Mouse (Mus musculus) kidney, postnatal 0 days (tissue): ENCODE data around the gene Rfc1. TPM values are rescaled to one million over a fixed set of nuclear protein-coding genes. Genes with fewer than 3 reads are reported as not detected.
"Not testable (repeated sequence)": the region's sequence is repeated elsewhere in the genome, so short reads cannot be mapped to it uniquely, and the experiment has no call there.

Experiments
- ATAC-seq: fragments of 200-750 bp; cut with Nextera tagmentation; replicated peaks from 2 replicates; pipeline ENCODE4 v1.8.0; 2017; ENCODE audit warnings: low read depth, moderate number of reproducible peaks, moderate TSS enrichment, moderate library complexity; ENCODE audit not compliant: low FRiP score
- DNase-seq: peaks from one replicate; pipeline ENCODE4 v3.0.0-alpha.2; 2016; ENCODE audit warnings: low spot score
- H3K27ac ChIP-seq: fragments of 300-500 bp; sonication (generic); 2 replicates; pipeline ENCODE4 v1.5.1; 2014; ENCODE audit warnings: mild to moderate bottlenecking
- H3K27me3 ChIP-seq: fragments of 300-500 bp; sonication (generic); 2 replicates; pipeline ENCODE4 v1.6.1; 2014; ENCODE audit warnings: low read length, mixed read lengths; ENCODE audit not compliant: insufficient read depth
- H3K36me3 ChIP-seq: fragments of 300-500 bp; sonication (generic); 2 replicates; pipeline ENCODE4 v1.6.1; 2014; ENCODE audit warnings: low read length, mixed read lengths; ENCODE audit not compliant: insufficient read depth
- H3K4me1 ChIP-seq: fragments of 300-500 bp; sonication (generic); replicated peaks from 2 replicates; pipeline ENCODE4 v1.6.1; 2014; ENCODE audit warnings: antibody characterized with exemption, low read length, mixed read lengths; ENCODE audit not compliant: insufficient read depth
- H3K4me2 ChIP-seq: fragments of 300-500 bp; sonication (generic); 2 replicates; pipeline ENCODE4 v1.6.1; 2014; ENCODE audit warnings: mild to moderate bottlenecking, low read length, moderate library complexity, mixed read lengths
- H3K4me3 ChIP-seq: fragments of 300-500 bp; sonication (generic); replicated peaks from 2 replicates; pipeline ENCODE4 v1.5.1; 2014; ENCODE audit warnings: low read depth, low read length
- H3K9ac ChIP-seq: fragments of 300-500 bp; sonication (generic); 2 replicates; pipeline ENCODE4 v1.6.1; 2014; ENCODE audit warnings: low read depth, low read length
- H3K9me3 ChIP-seq: fragments of 300-500 bp; sonication (generic); replicated peaks from 2 replicates; pipeline ENCODE4 v1.6.1; 2016; ENCODE audit warnings: low read length, inconsistent platforms, mixed read lengths
- CTCF ChIP-seq: IDR thresholded peaks from 2 replicates; pipeline ENCODE4 v1.5.1; 2016; ENCODE audit warnings: antibody characterized with exemption, low read depth, mild to moderate bottlenecking, moderate library complexity
- WGBS: fragments of 180-500 bp; shearing (Covaris S2); extraction: QIAGEN DNeasy Blood & Tissue Kit; methylation state at CpG from one replicate; pipeline ENCODE4 v1.1.7; 2014; 5-methylcytosine and 5-hydroxymethylcytosine counted together
- polyA plus RNA-seq: library from polyadenylated mRNA; unstranded; fragments of >200 nt; fragmentation: Nextera tagmentation; extraction: Ambion mirVana; gene quantifications from 2 replicates; pipeline ENCODE4 v1.2.1, GENCODE M21; 2015

Gene Rfc1
- polyA plus RNA-seq, 1 experiment from 2014 or later, result 69.1 TPM

DNA sequence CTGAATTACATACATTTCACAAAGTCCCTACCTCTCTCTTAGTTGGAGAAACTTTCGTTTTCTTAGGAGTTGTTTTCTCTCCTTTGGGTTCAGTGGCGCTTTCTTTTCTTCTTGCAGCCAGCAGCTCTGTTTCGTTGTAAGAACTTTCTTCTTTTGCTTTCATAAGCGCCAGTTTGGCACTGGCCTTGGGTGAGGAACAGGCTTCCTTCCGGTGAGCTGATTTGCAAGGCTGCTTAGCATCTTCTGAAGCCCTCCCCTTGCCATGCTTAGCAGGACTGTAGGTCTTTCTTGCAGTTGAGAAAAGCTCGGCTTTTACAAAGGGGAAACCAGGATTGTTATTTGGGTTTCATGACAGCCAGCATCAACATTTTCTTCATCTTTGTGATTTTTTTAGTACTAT is 41.8 kb downstream of the Rfc1 start:
- Histone ChIP-seq H3K9me3 (no peaks in the 10 kb centered on the region), H3K4me2 (no peak overlapping the region), H3K27me3 (no peaks in the 10 kb centered on the region), H3K4me1 (no peaks in the 10 kb centered on the region), H3K27ac (no peak overlapping the region), H3K36me3 (peaks cover 37% of the 10 kb centered on the region), H3K9ac (no peak overlapping the region), H3K4me3 (no peak overlapping the region)
- no peak for TF ChIP-seq CTCF
- no peak for DNase-seq
- ATAC-seq, result no peak
- WGBS, result 91% methylated on average over 6 of the region's 6 CpGs

DNA sequence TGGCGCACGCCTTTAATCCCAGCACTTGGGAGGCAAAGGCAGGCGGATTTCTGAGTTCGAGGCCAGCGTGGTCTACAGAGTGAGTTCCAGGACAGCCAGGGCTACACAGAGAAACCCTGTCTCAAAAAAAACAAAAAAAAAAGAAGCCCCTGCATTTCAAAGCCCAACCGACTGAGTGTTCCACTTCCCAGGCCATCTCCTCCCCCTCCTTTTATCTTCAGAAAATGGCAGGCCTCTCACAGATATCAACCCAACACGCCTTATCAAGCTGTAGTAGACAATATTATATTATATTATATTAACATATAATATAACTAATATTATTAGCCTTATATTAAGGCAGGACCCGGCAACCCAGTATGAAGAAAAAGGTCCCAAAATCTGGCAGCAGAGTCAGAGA is 46.5 kb downstream of the Rfc1 start:
- not testable (repeated sequence) for H3K4me2 ChIP-seq, DNase-seq, H3K4me1 ChIP-seq, H3K27me3 ChIP-seq, H3K9me3 ChIP-seq, H3K27ac ChIP-seq, ATAC-seq, H3K9ac ChIP-seq, H3K4me3 ChIP-seq
- WGBS, result 91% methylated on average over 8 of the region's 8 CpGs
- peaks cover 56% of the 10 kb centered on the region for H3K36me3 ChIP-seq

DNA sequence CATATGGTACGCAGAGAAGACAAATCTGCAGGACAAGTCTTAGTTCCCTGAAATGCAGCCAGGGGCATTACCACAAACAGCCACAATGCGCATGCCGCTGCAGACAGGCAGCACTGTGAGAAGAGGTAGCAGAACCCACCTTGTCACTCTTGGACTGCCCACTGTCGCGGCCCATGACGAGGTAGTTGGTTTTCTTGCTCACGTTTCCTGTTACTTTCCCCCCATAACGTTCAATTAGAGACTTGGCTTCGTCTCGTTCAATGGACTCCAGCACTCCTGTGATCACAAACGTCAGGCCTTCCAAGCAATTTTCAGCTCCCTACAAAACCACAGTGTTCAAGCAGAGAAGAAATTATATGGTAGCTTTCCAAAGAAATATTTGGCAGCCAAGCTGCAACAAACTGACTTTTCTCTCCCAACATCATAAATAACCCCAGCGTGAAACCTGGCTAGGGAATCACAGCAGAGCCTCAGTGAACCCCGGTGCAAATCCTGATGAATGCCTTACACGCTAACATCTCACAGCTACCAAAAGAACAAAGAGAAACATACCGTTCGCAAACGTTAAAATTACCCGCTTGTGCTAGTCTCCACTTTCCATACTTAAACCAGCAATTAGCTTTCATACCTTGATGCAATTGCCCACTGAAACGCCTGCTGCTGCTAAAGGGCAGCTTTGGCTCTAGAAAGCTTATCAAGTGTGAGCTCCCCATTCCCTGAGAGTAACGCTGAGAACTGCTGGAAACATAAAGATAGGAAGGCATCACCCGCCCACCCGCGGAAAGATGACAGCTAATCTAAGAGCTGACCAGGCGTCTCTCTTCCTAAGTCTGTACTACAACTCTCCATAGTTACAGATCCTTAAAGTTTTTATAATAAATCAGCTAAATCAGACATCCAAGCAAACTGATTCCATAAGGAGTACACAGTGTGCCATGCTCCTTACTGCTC is 47.4 kb downstream of the Rfc1 start:
- Histone ChIP-seq H3K4me1 (no peaks in the 10 kb centered on the region), H3K4me3 (no peak overlapping the region), H3K36me3 (peaks cover 54% of the 10 kb centered on the region), H3K9ac (no peak overlapping the region), H3K27me3 (no peaks in the 10 kb centered on the region), H3K4me2 (no peak overlapping the region), H3K27ac (no peak overlapping the region), H3K9me3 (no peaks in the 10 kb centered on the region)
- 81% methylated on average over 24 of the region's 24 CpGs for WGBS
- DNase-seq, result no peak
- ATAC-seq, result no peak
- TF ChIP-seq CTCF, result no peak

DNA sequence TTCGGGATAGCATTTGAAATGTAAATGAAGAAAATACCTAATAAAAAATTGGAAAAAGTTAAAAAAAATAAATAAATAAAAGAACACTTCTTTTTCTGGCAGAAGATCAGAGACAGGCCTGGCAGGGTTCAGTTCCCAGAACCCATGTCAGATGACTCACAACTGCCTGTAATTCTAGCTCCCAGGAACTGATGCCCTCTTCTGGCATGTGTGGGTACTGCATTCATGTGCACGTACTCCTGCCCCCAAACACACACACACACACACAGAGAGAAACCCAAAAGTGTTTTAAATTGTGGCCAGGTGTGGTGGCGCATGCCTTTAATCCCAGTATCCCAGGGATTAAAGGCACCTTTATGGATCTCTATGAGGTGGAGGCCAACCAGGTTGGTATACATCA is 51.3 kb downstream of the Rfc1 start:
- Histone ChIP-seq H3K36me3 (peaks cover 37% of the 10 kb centered on the region), H3K4me2 (no peak overlapping the region), H3K9ac (no peak overlapping the region), H3K4me1 (no peaks in the 10 kb centered on the region), H3K9me3 (no peaks in the 10 kb centered on the region), H3K27me3 (no peaks in the 10 kb centered on the region), H3K27ac (no peak overlapping the region), H3K4me3 (no peak overlapping the region)
- peak; percentile 53 for TF ChIP-seq CTCF
- 98% methylated on average over 3 of the region's 3 CpGs for WGBS
- ATAC-seq (no peak), DNase-seq (peak; percentile 13)

DNA sequence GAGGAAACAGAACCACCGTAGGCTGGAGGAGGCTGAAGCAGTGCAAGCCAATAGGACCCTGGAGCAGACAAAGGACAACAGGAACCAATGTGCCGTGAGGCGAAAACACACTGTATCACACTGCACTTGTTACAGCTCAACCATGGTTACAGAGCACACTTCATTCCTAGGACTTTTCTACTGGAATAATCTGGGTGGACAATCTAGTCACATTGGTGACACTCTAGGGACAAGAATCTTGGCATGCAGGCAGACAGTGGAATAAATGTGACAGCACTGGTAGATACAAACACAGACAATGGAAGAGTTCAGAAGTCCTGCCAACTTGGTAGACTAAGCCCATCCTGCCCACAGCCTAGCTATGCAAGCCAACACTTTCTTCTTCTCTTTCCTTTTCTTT is 54.3 kb downstream of the Rfc1 start:
- Histone ChIP-seq H3K36me3 (peaks cover 43% of the 10 kb centered on the region), H3K27me3 (no peaks in the 10 kb centered on the region), H3K4me2 (no peak overlapping the region), H3K4me1 (no peaks in the 10 kb centered on the region), H3K9me3 (no peaks in the 10 kb centered on the region), H3K4me3 (no peak overlapping the region), H3K9ac (no peak overlapping the region), H3K27ac (no peak overlapping the region)
- ATAC-seq, result no peak
- no peak for TF ChIP-seq CTCF
- DNase-seq, result no peak
- WGBS, result 93% methylated on average over 3 of the region's 3 CpGs

DNA sequence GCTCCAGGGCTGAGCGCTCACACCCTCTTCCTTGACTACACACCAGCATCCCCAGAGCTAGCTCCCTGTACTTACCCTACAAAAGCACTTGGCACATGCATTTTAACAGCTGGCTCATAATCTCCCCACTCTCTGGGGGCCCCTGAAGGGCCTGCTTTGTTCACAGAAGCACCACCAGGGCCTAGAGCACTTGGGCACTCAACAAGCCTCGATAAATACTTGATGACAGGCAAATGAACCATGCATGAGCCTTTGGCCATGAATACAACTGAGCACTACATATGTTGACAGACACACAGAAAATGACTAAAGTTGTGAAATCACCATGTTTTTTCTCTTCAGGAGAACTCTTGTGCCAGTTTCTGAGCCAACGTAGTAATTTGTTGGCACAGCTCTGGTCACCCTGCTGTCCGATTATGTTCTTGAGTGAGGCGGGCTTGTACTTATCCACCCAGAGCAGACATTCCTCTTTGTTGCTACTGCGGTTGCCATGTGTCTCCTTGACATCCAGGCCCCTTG is 56.3 kb downstream of the Rfc1 start:
- no peak overlapping the region for H3K4me3 ChIP-seq
- no peaks in the 10 kb centered on the region for H3K27me3 ChIP-seq
- no peak overlapping the region for H3K27ac ChIP-seq
- no peak for DNase-seq
- 97% methylated on average over 6 of the region's 6 CpGs for WGBS
- no peak overlapping the region for H3K4me2 ChIP-seq
- H3K9me3 ChIP-seq, result no peaks in the 10 kb centered on the region
- H3K36me3 ChIP-seq, result peaks cover 34% of the 10 kb centered on the region
- TF ChIP-seq CTCF, result no peak
- no peak overlapping the region for H3K9ac ChIP-seq
- H3K4me1 ChIP-seq, result no peaks in the 10 kb centered on the region
- ATAC-seq, result no peak
